Mouse (Mus musculus) lung, embryonic 15.5 days (tissue): ENCODE data around the gene Ildr2. TPM values are rescaled to one million over a fixed set of nuclear protein-coding genes. Genes with fewer than 3 reads are reported as not detected.

Experiments used
- ATAC-seq: fragments of 200-750 bp; cut with Nextera tagmentation; 2 replicates; pipeline ENCODE4 v1.8.0; 2017; ENCODE audit warnings: moderate number of reproducible peaks, borderline replicate concordance; ENCODE audit not compliant: low FRiP score, low TSS enrichment; ENCODE audit errors: extremely low read depth
- H3K27ac ChIP-seq: fragments of 300-500 bp; sonication (generic); 2 replicates; pipeline ENCODE4 v1.5.1; 2015; ENCODE audit warnings: moderate library complexity, mild to moderate bottlenecking, inconsistent platforms
- H3K27me3 ChIP-seq: fragments of 300-500 bp; sonication (generic); 2 replicates; pipeline ENCODE4 v1.6.1; 2015; ENCODE audit warnings: inconsistent platforms
- H3K36me3 ChIP-seq: fragments of 300-500 bp; sonication (generic); 2 replicates; pipeline ENCODE4 v1.6.1; 2015; ENCODE audit warnings: inconsistent platforms
- H3K4me1 ChIP-seq: fragments of 300-500 bp; sonication (generic); 2 replicates; pipeline ENCODE4 v1.6.1; 2015; ENCODE audit warnings: inconsistent platforms
- H3K4me2 ChIP-seq: fragments of 300-500 bp; sonication (generic); 2 replicates; pipeline ENCODE4 v1.6.1; 2015; ENCODE audit warnings: inconsistent platforms, mild to moderate bottlenecking, moderate library complexity
- H3K4me3 ChIP-seq: fragments of 300-500 bp; sonication (generic); 2 replicates; pipeline ENCODE4 v1.5.1; 2015; ENCODE audit warnings: mild to moderate bottlenecking, inconsistent platforms
- H3K9ac ChIP-seq: fragments of 300-500 bp; sonication (generic); 2 replicates; pipeline ENCODE4 v1.6.1; 2015; ENCODE audit warnings: inconsistent platforms
- H3K9me3 ChIP-seq: fragments of 300-500 bp; sonication (generic); 2 replicates; pipeline ENCODE4 v1.6.1; 2016; ENCODE audit warnings: inconsistent platforms
- WGBS: fragments of 180-500 bp; shearing (Covaris S2); methylation state at CpG from one replicate; pipeline ENCODE4 v1.1.7; 2015; 5-methylcytosine and 5-hydroxymethylcytosine counted together
- polyA plus RNA-seq: library from polyadenylated mRNA; unstranded; fragments of >200 nt; fragmentation: Nextera tagmentation; extraction: Ambion mirVana; gene quantifications from 2 replicates; pipeline ENCODE4 v1.2.1, GENCODE M21; 2015

Gene Ildr2
- polyA plus RNA-seq, 1 experiment from 2014 or later = 1.3 TPM

GRCm38 (mm10) chr1:166286231-166286630 lies 32.3 kb downstream of the Ildr2 start:
- H3K4me2 ChIP-seq = no peak overlapping the region
- no peak overlapping the region for H3K27ac ChIP-seq
- no peak overlapping the region for H3K4me3 ChIP-seq
- no peak overlapping the region for H3K9ac ChIP-seq
- H3K9me3 ChIP-seq = no peaks in the 10 kb centered on the region
- WGBS = 82% methylated on average over 9 of the region's 9 CpGs
- H3K36me3 ChIP-seq = no peaks in the 10 kb centered on the region
- H3K4me1 ChIP-seq = peaks cover 11% of the 10 kb centered on the region
- no peak for ATAC-seq
- no peaks in the 10 kb centered on the region for H3K27me3 ChIP-seq

GRCm38 (mm10) chr1:166290562-166290961 lies 36.6 kb downstream of the Ildr2 start:
- no peaks in the 10 kb centered on the region for H3K9me3 ChIP-seq
- no peaks in the 10 kb centered on the region for H3K36me3 ChIP-seq
- H3K4me1 ChIP-seq = no peaks in the 10 kb centered on the region
- no peak for ATAC-seq
- no peak overlapping the region for H3K4me2 ChIP-seq
- H3K27ac ChIP-seq = no peak overlapping the region
- H3K4me3 ChIP-seq = no peak overlapping the region
- no peaks in the 10 kb centered on the region for H3K27me3 ChIP-seq
- no peak overlapping the region for H3K9ac ChIP-seq
- WGBS = 76% methylated on average over 6 of the region's 6 CpGs

- no peak overlapping the region for H3K4me3 ChIP-seq
- H3K9ac ChIP-seq = no peak overlapping the region
- 62% methylated on average over 3 of the region's 3 CpGs for WGBS
- no peaks in the 10 kb centered on the region for H3K9me3 ChIP-seq
- H3K27me3 ChIP-seq = no peaks in the 10 kb centered on the region
- peaks cover 3% of the 10 kb centered on the region; the same call in 1 of the 2 replicates for H3K4me1 ChIP-seq
- no peak overlapping the region for H3K4me2 ChIP-seq
- no peaks in the 10 kb centered on the region for H3K36me3 ChIP-seq
- ATAC-seq = no peak
- no peak overlapping the region for H3K27ac ChIP-seq
Observed at GRCm38 (mm10) chr1:166293086-166293485, 39.1 kb downstream of the Ildr2 start.

GRCm38 (mm10) chr1:166295548-166295947 lies 41.6 kb downstream of the Ildr2 start:
- no peak overlapping the region for H3K27ac ChIP-seq
- H3K9ac ChIP-seq = no peak overlapping the region
- WGBS = 61% methylated on average over 7 of the region's 7 CpGs
- ATAC-seq = no peak
- no peaks in the 10 kb centered on the region for H3K36me3 ChIP-seq
- no peaks in the 10 kb centered on the region for H3K27me3 ChIP-seq
- no peak overlapping the region for H3K4me3 ChIP-seq
- peaks cover 7% of the 10 kb centered on the region; the same call in 1 of the 2 replicates for H3K4me1 ChIP-seq
- no peaks in the 10 kb centered on the region for H3K9me3 ChIP-seq
- H3K4me2 ChIP-seq = no peak overlapping the region

- no peak overlapping the region for H3K4me2 ChIP-seq
- H3K9me3 ChIP-seq = no peaks in the 10 kb centered on the region
- no peak overlapping the region for H3K27ac ChIP-seq
- peaks cover 7% of the 10 kb centered on the region; the same call in 1 of the 2 replicates for H3K4me1 ChIP-seq
- no peaks in the 10 kb centered on the region for H3K36me3 ChIP-seq
- no peak overlapping the region for H3K9ac ChIP-seq
- no peaks in the 10 kb centered on the region for H3K27me3 ChIP-seq
- H3K4me3 ChIP-seq = no peak overlapping the region
- ATAC-seq = no peak
- 70% methylated on average over 9 of the region's 9 CpGs for WGBS
Observed at GRCm38 (mm10) chr1:166296371-166296770, 42.4 kb downstream of the Ildr2 start.

DNA sequence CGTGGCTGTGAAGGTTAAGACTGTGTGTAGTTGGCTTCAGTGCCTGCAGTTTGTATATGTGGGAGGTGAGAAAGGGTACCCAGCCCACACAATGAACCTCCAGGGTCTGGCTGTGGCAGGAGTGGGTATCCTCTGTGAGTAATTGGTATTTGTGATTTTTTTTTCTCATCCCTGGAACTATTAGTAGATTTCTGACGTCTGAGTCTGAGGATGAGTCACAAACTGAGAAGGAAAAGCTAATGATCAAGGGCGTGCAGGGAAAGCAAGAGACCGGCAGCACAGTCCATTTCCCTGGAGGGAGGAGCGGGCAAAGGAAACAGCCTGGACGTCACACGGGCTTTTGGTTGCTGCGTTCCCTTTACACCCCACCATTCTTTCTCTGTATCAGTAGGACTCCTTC lies 43.0 kb downstream of the Ildr2 start:
- Histone ChIP-seq H3K4me1 (peaks cover 7% of the 10 kb centered on the region; the same call in 1 of the 2 replicates), H3K4me3 (no peak overlapping the region), H3K27ac (no peak overlapping the region), H3K27me3 (no peaks in the 10 kb centered on the region), H3K9me3 (no peaks in the 10 kb centered on the region), H3K36me3 (no peaks in the 10 kb centered on the region), H3K4me2 (no peak overlapping the region), H3K9ac (no peak overlapping the region)
- ATAC-seq = no peak
- 63% methylated on average over 8 of the region's 8 CpGs for WGBS

DNA sequence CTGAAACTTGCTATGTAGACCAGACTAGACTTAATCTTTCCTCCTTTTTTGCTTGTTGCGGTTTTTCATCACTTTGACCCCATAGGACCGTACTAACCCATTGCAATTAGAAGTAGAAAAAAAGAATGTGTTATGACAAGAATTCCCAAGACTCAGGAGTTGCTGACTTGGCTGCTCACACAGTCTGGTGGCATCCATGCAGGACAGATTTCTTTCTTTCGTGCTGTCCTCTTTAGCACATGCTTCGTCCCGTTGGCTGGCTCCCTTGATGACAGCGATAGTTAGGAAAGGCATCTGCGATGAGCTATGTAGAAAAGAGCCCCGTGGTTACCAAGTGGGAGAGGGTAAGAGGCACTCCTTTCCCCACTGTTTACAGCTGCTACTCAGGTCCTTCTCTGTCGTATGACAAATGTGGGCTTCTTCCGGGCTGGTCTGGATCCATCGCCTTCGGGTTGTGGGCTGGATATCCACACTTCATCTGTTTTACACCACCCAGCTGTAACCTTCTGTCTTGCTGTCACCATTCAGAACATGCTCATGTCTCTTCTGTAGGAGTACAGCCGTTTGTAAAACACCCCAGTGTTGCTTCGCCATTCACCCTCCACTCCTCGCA lies 43.7 kb downstream of the Ildr2 start:
- Histone ChIP-seq H3K4me3 (no peak overlapping the region), H3K4me1 (peaks cover 7% of the 10 kb centered on the region; the same call in 1 of the 2 replicates), H3K27me3 (no peaks in the 10 kb centered on the region), H3K36me3 (no peaks in the 10 kb centered on the region), H3K4me2 (no peak overlapping the region), H3K27ac (no peak overlapping the region), H3K9me3 (no peaks in the 10 kb centered on the region), H3K9ac (no peak overlapping the region)
- ATAC-seq = no peak
- 41% methylated on average over 15 of the region's 15 CpGs for WGBS

DNA sequence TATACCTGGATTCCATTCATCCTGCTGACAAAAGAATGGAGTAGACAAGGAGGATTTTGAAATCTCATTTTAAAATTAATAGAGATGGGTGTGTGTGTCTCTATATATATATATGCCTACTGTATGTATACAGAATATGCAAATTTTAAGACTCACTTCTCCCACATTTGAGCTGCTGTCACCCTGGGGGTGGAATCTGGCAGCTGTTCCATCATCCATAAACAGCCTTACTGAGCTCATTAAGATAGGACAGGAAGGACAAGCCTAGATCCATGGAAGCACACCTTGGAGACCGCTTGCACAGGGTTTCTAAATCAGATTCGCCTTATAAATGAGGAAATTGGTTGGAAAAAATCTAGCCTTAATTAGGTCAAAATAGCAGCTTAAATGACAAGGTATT lies 44.9 kb downstream of the Ildr2 start:
- Histone ChIP-seq H3K9ac (no peak overlapping the region), H3K4me2 (no peak overlapping the region), H3K27me3 (no peaks in the 10 kb centered on the region), H3K36me3 (no peaks in the 10 kb centered on the region), H3K9me3 (no peaks in the 10 kb centered on the region), H3K4me3 (no peak overlapping the region), H3K27ac (no peak overlapping the region), H3K4me1 (peaks cover 7% of the 10 kb centered on the region; the same call in 1 of the 2 replicates)
- WGBS = 79% methylated on average over 2 of the region's 2 CpGs
- no peak for ATAC-seq

DNA sequence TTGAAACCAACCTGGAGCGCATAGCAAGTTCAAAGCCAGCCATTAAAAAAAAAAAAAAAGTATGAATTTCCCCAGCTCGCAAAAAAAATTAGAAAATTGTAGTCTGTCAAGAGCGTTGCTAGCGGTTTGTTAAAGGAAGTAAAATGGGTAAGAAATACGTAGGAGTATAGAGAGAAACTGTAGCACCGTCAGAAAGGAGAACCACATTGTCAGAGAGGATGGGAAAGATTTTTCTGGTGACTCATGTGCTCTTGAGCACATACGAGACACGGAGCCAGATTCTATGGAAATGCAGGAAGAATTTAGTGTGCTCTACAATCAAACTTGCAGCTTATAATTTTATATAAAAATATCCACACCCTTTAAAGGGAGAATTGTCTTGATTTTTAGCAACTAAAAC lies 45.9 kb downstream of the Ildr2 start:
- Histone ChIP-seq H3K4me2 (no peak overlapping the region), H3K4me1 (peaks cover 7% of the 10 kb centered on the region; the same call in 1 of the 2 replicates), H3K4me3 (no peak overlapping the region), H3K27ac (no peak overlapping the region), H3K9ac (no peak overlapping the region), H3K9me3 (no peaks in the 10 kb centered on the region), H3K36me3 (no peaks in the 10 kb centered on the region), H3K27me3 (no peaks in the 10 kb centered on the region)
- 77% methylated on average over 8 of the region's 8 CpGs for WGBS
- no peak for ATAC-seq

DNA sequence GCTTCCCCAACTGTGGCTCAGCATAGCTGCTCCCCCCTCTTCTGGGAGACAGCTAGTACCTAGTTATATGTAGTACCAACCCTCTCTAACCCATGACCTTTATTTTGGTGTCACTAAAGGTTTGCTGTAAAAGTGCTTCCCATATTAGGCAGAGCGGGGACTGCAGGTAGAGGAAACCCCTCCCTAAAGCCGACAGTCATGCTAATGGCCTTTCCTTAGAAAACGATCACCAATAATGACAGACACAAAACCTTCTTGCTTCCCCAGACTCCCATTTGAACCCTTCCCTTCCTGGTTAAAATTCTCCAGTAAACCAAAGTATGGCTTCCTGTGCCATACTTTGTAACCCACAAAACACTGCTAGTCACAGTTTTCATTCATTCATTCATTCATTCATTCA lies 46.6 kb downstream of the Ildr2 start:
- no peak overlapping the region for H3K27ac ChIP-seq
- ATAC-seq = no peak
- H3K9ac ChIP-seq = no peak overlapping the region
- no peaks in the 10 kb centered on the region for H3K9me3 ChIP-seq
- no peaks in the 10 kb centered on the region for H3K36me3 ChIP-seq
- WGBS = 70% methylated on average over 3 of the region's 3 CpGs
- no peak overlapping the region for H3K4me2 ChIP-seq
- no peak overlapping the region for H3K4me3 ChIP-seq
- peaks cover 7% of the 10 kb centered on the region; the same call in 1 of the 2 replicates for H3K4me1 ChIP-seq
- H3K27me3 ChIP-seq = no peaks in the 10 kb centered on the region

DNA sequence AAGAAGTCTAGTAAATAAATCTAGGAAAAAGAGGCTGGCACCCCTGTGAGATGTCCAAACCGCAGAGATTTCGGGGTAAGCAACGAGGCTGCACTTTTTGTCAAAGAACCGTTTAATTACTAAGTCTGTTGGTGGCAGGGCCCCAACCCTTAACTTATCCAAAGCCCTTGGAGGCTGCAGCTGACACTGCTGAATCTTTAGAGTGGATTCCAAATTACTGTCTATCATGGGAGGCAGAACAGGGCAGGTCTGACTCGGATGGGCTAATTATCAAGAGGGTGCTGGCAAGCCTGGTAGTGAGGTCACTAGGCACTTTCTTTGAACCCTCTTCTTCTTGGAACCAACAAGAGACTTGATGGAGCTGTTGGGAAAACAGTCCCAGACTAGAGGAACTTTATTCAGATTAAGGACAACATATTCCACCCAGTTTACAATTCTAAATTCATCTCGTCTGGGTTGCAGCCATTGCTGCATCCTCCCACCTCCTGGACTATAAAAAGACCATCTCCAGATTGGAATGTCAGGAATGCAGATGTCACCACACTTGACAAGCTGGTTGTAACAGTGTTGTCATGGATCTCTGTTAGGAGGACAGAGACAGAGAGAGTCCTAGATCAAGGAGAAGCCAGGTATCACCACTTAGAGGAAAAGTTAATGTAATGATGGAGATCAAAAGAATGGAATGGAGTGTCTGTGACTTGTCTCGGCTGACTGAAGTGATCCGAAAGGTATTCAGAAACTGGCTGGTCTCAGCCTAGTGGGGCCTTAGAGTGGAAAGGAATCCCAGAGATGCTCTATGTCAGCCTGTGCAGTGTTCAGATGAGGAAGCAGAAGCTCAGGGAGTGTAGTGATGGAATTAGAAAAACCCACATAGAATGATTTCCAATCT lies 50.7 kb downstream of the Ildr2 start:
- Histone ChIP-seq H3K36me3 (no peaks in the 10 kb centered on the region), H3K27me3 (peaks cover 25% of the 10 kb centered on the region)
- no peak for ATAC-seq

GRCm38 (mm10) chr1:166308471-166308850 lies 54.5 kb downstream of the Ildr2 start:
- peaks cover 13% of the 10 kb centered on the region for H3K4me1 ChIP-seq
- no peaks in the 10 kb centered on the region for H3K9me3 ChIP-seq
- peaks cover 33% of the 10 kb centered on the region for H3K27me3 ChIP-seq
- H3K4me3 ChIP-seq = peak overlapping the region; percentile 47
- peak overlapping the region; percentile 10; the same call in 1 of the 2 replicates for H3K9ac ChIP-seq
- peak overlapping the region; percentile 90 for H3K4me2 ChIP-seq
- H3K27ac ChIP-seq = no peak overlapping the region
- WGBS = 15% methylated on average over 5 of the region's 5 CpGs
- ATAC-seq = no peak
- H3K36me3 ChIP-seq = no peaks in the 10 kb centered on the region

More for the DNA sequence above, 50.7 kb downstream of the Ildr2 start:
- H3K27ac ChIP-seq = no peak overlapping the region
- no peaks in the 10 kb centered on the region for H3K9me3 ChIP-seq
- no peak overlapping the region for H3K9ac ChIP-seq
- no peak overlapping the region for H3K4me3 ChIP-seq
- H3K4me1 ChIP-seq = peaks cover 8% of the 10 kb centered on the region
- WGBS = 68% methylated on average over 8 of the region's 8 CpGs
- no peak overlapping the region for H3K4me2 ChIP-seq
